12 mouse cellular contexts compared by ENCODE assay signal in genomic region chr7:81179494-81179893, GRCm38 (mm10). TPM values are rescaled to one million over a fixed set of nuclear protein-coding genes. Genes with fewer than 3 reads are reported as not detected.
DNase-seq lines count a peak whose midpoint lies in the region; ATAC-seq and TF ChIP-seq lines count a peak whose summit lies in the region.
"Had no signal": no experiment of that assay in that cellular context is flagged by ENCODE, and none has a peak within 500 bp of the region (broad histone marks: within the 10 kb centered on the region; RNA-seq: fewer than 3 reads in every experiment).

No protein-coding gene starts in this region.

- in situ Hi-C loops in Patski (cut with MboI; ENCODE audit: low pct_unique_long_range_greater_than_20kb): no loop called here

- no peak overlapping the region for H3K27ac ChIP-seq in midbrain, postnatal 0 days (ENCODE audit: low read depth, low read length)
- H3K27ac ChIP-seq: liver, embryonic 15.5 days; midbrain, embryonic 13.5 days had no signal

- ATAC-seq in Patski: peak; percentile 88
- peak; percentile 28 for ATAC-seq in inflammation-experienced regulatory T-cells, adult 6 months
- no peak for ATAC-seq in midbrain, postnatal 0 days (ENCODE audit: low FRiP score)
- ATAC-seq: midbrain, embryonic 13.5 days had no signal

- DNase-seq in right cerebral cortex, adult 18-20 months: peak; percentile 53
- no peak for DNase-seq in right cerebral cortex, postnatal 4 days
- no peak for DNase-seq in Patski (ENCODE audit: low read depth, low spot score)
- peak; percentile 20 to 28 for DNase-seq in right cerebral cortex, postnatal 36 days (ENCODE audit: low spot score in 2 of 2)
- DNase-seq in spleen, postnatal 36 days (ENCODE audit: low spot score in 2 of 2): no peak
- no peak for DNase-seq in midbrain, postnatal 0 days (ENCODE audit: low spot score)
- DNase-seq: cerebellum, postnatal 36 days; heart, postnatal 36 days; kidney, adult 18-20 months had no signal

- H3K9me3 ChIP-seq in midbrain, postnatal 0 days (ENCODE audit: low read length): no peaks in the 10 kb centered on the region
- H3K9me3 ChIP-seq: liver, embryonic 15.5 days; midbrain, embryonic 13.5 days had no signal

- POLR2A ChIA-PET in Patski (lab: Charles Lee): no interaction called here

- no peaks in the 10 kb centered on the region for H3K27me3 ChIP-seq in Patski
- no peaks in the 10 kb centered on the region for H3K27me3 ChIP-seq in midbrain, postnatal 0 days (ENCODE audit: insufficient read depth, low read length)
- H3K27me3 ChIP-seq: liver, embryonic 15.5 days; midbrain, embryonic 13.5 days had no signal

- H3K4me2 ChIP-seq in midbrain, postnatal 0 days (ENCODE audit: low read depth, low read length, poor library complexity, severe bottlenecking): no peak overlapping the region
- H3K4me2 ChIP-seq: liver, embryonic 15.5 days; midbrain, embryonic 13.5 days had no signal

- no peak overlapping the region for H3K4me3 ChIP-seq in midbrain, postnatal 0 days (ENCODE audit: low read depth, low read length)
- H3K4me3 ChIP-seq: liver, embryonic 15.5 days; midbrain, embryonic 13.5 days had no signal

- TF ChIP-seq CTCF in Patski (IDR thresholded peaks at IDR 0.05): no peak
- TF ChIP-seq CTCF in midbrain, postnatal 0 days (IDR thresholded peaks at IDR 0.05): no peak

- H3K9ac ChIP-seq in midbrain, postnatal 0 days (replicated peaks; ENCODE audit: low read length, poor library complexity, severe bottlenecking): no peak overlapping the region
- H3K9ac ChIP-seq: liver, embryonic 15.5 days; midbrain, embryonic 13.5 days had no signal

- 76% methylated on average over 5 of the region's 5 CpGs for WGBS in midbrain, postnatal 0 days

- CTCF ChIA-PET in Patski (lab: Charles Lee): interaction anchor here (1.1 kb wide), 1 partner anchor 13 kb away, joined by 3 read pairs; no protein-coding TSS in a partner anchor

- no peaks in the 10 kb centered on the region for H3K4me1 ChIP-seq in midbrain, postnatal 0 days (ENCODE audit: insufficient read depth, low read length)
- H3K4me1 ChIP-seq: midbrain, embryonic 13.5 days had no signal

- no peaks in the 10 kb centered on the region for H3K36me3 ChIP-seq in midbrain, postnatal 0 days (ENCODE audit: insufficient read depth, low read length)
- H3K36me3 ChIP-seq: liver, embryonic 15.5 days; midbrain, embryonic 13.5 days had no signal

RNA-seq across cellular contexts. Expression of gene Pde8a, which starts 33.9 kb away (rescaled TPM):
- 6.8 TPM for polyA plus RNA-seq in Patski (2021)
- 1 to 10 TPM in 2 of 3 experiments, under 1 TPM in 1; 0.58 to 2.5 (median 1.8) TPM for polyA plus RNA-seq in inflammation-experienced regulatory T-cells, adult 6 months (2017; shearing (Covaris generic))
- total RNA-seq in midbrain, postnatal 0 days (2014; rRNA removed): 3.1 and 3.9 TPM in 2 replicates
- polyA plus RNA-seq in midbrain, postnatal 0 days (2015; fragmentation: Nextera tagmentation; extraction: Ambion mirVana): 1.3 and 1.8 TPM in 2 replicates

Comparison
In these comparisons a context has a peak if more than half of its experiments do, and no peak if none do; other contexts are left out.
1. DNase-seq: peak in right cerebral cortex, adult 18-20 months (single experiment) and right cerebral cortex, postnatal 36 days (2 of 2); none in right cerebral cortex, postnatal 4 days (single experiment), Patski (single experiment), spleen, postnatal 36 days (0 of 2) and midbrain, postnatal 0 days (single experiment).